Mouse (Mus musculus): ENCODE measurements around the gene Tmem107.

DNA sequence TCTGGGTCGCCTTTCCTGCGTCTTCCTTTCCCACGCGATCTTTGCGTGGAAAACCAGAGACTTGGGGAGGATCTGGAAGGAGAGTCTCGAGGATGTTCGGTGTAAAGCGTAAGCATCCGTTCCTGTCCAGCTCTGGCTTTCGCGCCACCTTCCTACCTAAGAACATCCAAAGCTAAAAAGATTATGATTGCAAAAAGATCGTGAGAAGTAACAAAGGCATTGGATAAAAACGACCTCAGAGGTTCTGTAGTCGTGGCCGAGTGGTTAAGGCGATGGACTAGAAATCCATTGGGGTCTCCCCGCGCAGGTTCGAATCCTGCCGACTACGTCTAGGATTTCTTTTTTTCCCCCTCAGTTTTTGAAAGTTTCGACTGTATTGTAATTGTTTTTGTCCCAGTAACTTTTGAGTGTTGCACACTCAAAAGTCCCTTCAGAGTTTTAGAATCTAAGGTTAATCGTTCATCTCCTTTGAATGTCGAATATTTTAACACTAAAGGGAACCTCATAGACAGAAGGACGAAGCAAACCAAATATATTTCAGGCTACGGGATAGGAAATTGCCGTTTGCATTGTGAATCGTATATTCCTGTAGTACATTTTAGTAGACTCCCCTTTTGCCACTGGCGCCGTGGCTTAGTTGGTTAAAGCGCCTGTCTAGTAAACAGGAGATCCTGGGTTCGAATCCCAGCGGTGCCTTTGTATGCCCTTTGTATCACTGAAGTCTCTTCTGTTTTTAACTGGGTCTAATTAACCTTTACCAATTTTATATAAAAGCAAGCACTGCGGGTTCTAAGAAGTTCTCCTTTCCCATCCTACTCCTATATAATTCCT, 33.2 kb upstream of the Tmem107 start:
- TF ChIP-seq POLR2A (IDR thresholded peaks at IDR 0.05; ENCODE audit: low read depth, low read length) = no peak
- no peak for TF ChIP-seq CTCF (IDR thresholded peaks at IDR 0.05; ENCODE audit: extremely low read depth, insufficient read depth, insufficient read length, insufficient replicate concordance)

All from spleen, adult 2 months (tissue).